Mouse (Mus musculus): ENCODE measurements around the gene Atxn7l1.

Gene Atxn7l1

DNA sequence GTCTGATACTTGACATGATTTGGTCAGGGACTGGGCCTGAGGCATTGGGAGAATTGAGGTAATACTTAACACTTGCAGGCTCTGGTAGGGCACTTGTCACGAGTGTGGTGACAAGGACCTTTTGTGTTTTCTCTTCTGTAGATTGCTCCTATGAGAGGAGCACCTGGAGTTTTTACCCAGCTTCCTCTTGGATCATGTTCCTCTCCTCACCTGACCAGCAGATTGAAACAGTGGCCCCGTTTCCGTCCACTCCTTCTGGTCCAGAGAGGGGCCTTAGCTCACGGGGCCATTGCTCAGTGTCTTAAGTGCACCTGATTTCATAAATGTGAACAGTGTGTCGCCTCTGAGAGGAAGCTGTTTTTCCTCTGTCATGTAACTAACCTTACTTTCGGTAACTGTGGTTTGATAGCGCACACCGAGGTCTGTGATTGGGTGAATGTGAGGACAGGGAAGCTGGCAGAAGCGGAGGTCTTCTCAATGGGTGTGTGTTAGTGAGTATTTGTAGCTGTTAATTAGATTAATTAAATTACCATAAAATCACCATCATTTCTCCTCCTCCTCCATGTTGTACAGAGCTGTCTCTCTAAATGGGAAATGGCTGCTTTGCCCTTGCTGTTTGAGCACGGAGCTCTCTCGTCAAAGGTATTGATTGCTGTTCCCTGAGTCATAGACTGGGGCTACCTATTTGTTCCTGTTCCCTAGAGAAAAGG lies 35.1 kb downstream of the Atxn7l1 start:
- DNase-seq (ENCODE audit: low spot score): no peak

DNA sequence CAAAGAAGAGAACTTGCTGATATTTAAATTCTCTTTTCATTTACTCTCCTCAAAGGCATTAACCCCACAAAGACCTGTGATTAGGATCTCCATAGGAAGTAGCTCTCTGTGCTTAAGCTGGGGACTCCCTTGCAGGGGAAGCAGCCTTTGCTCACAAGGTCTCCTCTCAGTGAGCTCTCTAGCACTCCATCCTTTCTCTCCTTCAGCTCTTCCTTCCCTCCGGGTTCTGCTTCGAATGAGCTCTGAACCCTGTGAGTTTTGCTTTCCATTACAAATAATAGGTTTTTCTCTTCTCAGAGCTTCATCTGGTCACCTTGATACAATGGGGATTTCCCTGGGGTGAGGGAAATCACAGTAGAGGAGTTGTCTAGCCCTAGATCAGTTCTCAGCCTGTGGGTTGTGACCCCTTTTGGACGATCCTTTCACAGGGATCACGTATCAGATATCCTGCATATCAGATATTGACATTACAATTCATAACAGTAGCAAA lies 35.7 kb downstream of the Atxn7l1 start:
- no peak for DNase-seq (ENCODE audit: low spot score)

- no peak for DNase-seq (ENCODE audit: low spot score)
Measured at GRCm38 (mm10) chr12:33184137-33184536, 36.6 kb downstream of the Atxn7l1 start.

- no peak for DNase-seq (ENCODE audit: low spot score)
Measured at GRCm38 (mm10) chr12:33185046-33185445, 37.6 kb downstream of the Atxn7l1 start.

DNA sequence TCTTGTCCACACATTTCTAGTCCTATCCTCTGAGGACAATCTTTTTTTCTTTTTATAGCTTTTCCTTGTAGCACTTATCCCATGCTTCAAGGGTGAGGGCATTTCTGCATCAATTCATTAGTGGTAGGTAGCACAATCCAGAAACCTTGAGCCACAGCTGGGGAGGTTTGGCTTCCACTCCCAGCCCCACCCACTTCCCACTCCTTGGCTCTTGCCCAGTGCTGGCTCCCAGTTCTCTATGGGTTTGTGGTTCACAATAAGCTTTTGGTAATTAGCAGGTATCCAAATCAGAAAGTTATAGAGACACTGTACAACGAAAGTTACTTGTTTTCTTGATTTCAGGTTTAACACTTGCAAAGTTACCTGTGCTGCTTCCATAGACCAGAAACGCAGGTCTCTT lies 38.8 kb downstream of the Atxn7l1 start:
- DNase-seq (ENCODE audit: low spot score): peak; percentile 37

- no peak for DNase-seq (ENCODE audit: low spot score)
Measured at GRCm38 (mm10) chr12:33190133-33190532, 42.6 kb downstream of the Atxn7l1 start.

GRCm38 (mm10) chr12:33190633-33191032 lies 43.1 kb downstream of the Atxn7l1 start:
- no peak for DNase-seq (ENCODE audit: low spot score)

DNA sequence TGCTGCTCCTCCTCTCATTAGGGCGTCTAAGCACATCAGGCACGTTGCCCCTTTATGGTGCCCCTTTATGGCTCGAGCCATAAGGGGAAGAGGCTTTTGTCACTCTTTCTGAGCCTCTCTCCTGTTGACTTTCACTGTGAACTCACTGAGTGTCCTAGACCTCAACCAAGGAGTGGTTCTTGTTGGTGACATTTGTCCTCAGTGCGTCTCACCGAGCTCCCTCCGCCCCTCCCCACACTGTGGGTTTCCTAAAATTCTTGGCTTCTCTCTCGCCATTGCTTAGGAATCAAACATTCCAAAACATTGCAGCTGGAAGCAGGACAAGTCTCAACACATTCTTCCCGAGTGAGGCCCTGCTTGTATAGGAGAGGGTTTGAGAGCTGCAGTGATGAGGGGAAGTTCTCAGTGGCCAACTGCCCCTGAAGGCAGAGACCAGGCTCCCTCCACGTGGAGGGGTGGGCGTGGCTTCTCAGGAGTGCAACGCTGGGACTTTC lies 46.0 kb downstream of the Atxn7l1 start:
- no peak for DNase-seq (ENCODE audit: low spot score)

DNA sequence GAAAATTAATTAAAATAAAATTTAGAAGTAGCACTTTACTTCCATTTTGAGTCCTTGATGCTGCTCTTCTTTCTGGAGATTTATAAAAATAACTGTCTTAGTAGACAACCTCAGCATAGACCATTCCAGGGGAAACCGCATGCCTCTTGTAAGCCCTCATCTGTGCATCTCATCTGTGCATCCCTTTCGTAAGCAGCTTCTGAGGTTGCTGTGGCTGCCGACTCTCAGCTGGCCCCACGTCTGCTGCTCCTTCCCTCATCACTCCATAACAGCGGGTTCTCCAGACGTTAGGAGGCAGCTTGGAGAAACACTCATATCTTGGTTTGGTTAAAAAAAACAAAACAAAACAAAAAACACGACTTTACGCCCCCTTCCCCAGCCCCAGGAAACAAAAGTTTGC lies 47.7 kb downstream of the Atxn7l1 start:
- no peak for DNase-seq (ENCODE audit: low spot score)

DNA sequence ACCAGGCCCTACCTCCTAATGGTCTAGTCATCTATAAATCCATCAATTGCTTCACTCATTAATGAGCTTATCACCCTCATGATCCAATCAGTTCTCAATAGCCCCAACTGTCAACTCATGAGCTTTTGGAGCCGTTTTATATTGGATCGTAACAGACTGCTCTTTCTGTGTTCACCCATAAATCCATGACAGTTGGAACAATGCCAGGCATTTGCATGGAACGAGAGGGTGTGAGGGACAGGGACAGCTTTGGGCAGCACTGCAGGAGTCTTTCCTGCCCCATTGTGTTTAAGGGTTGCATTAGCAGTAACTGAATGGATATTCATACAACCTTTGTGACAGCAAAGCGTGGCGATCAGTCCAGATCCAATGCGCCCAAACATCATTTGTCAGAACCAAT lies 49.8 kb downstream of the Atxn7l1 start:
- no peak for DNase-seq (ENCODE audit: low spot score)

- DNase-seq (ENCODE audit: low spot score): no peak
Measured at GRCm38 (mm10) chr12:33197746-33198145, 50.3 kb downstream of the Atxn7l1 start.

DNA sequence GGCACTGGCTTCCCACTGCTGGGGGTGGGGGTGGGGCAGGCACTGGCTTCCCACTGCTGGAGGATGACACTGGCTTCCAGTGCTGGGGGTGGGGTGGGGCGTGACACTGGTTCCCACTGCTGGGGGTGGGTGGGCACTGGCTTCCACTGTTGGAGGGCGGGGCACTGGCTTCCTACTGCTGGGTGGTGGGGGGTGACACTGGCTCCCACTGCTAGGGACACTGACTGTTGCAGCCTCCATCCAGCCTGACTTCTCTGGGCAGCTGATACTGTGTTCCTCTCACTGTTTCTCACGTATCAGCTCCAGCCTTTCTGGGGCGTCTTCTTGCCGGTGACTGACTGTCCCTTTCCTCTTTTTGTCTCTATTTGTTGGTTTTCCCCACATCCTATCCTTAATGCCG lies 53.6 kb downstream of the Atxn7l1 start:
- no peak for DNase-seq (ENCODE audit: low spot score)

DNA sequence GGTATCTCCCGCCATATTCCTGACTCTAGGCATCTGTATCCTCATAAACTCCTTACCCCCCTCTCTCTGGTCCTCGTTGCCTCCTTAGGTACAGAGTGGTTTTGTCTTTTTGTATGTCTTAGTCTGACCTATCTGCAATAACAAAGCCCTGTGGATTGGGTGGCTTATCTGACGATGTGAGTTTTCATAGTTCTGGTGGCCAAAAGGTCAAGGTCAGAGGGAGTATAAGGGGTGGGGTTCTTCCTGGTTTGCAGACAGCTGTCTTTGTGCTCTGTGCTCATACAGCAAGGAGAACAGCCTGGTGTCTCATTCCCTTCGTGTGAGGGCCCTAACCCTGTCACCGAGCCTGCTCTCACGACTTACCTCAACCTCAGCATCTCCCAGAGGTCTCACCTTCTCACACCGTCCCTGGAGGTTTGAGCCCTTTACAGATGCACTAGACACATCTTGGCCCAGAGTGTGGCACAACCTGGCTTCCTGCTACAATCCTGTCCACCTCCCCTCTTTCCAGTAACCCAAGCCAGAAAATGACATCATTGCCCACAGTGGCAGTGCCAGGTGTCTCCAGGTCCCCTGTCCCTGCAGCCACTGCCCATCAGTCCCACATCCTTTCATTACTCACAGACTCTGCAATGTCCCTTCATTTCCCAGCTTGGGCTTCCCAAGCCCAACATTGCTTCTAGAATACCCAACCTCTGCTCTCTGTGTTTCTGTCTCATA lies 54.2 kb downstream of the Atxn7l1 start:
- no peak for DNase-seq (ENCODE audit: low spot score)

DNA sequence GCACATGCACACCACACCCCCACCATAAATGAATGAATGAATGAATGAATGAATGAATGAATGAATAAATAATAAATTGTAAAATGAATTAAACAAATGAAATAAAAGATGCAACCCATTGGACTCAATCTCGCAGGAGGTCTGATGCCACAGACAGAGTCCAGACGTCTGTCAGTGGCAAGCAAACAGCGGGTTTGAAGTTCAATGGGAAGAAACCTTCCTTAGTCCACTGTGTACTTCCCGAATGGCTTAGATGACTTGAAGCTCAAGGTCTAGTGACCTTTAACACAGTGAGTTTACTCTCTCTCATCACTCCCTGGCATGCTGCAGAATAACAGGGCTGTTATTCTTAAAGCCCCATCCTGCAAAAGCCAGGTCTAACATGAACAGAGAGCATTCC lies 57.8 kb downstream of the Atxn7l1 start:
- DNase-seq (ENCODE audit: low spot score): no peak

DNA sequence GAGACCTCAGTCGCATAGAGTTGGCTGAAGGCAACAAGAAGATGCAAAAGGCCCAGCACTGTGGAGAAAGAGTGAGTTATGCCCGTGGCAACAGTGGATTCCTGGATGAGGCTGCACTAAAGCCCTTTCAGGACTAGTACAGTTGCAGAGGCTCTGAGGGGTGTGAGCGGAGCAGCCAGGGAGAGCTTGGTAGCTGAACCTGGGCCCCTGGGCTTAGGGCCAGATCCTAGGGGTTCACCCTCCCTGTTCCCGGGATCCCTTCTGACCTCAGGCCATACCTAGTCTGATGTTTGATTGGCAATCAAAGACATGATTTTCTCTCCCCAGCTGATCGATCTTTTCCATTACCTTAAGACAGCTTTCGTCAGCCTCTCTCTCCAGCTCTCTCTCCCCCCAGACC lies 58.8 kb downstream of the Atxn7l1 start:
- DNase-seq (ENCODE audit: low spot score): no peak

DNA sequence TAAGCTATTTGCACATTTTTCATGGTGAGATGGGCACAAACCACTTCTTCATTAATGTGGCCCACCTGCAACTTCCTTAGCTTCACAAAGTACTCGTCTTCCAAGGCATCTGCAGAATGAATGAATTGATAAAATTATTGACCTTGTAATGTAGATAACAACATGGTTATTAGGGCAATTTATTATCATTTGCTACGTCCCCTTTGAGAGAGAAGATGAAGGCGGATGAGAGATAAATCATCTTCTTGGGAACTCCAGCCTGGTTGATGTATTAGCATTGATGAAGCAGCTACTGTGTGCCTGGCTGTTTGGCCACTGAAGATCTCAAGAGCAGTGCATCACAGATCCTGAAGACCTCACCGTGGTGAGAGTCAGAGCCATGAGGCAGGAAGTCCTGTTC lies 63.4 kb downstream of the Atxn7l1 start:
- no peak for DNase-seq (ENCODE audit: low spot score)

DNA sequence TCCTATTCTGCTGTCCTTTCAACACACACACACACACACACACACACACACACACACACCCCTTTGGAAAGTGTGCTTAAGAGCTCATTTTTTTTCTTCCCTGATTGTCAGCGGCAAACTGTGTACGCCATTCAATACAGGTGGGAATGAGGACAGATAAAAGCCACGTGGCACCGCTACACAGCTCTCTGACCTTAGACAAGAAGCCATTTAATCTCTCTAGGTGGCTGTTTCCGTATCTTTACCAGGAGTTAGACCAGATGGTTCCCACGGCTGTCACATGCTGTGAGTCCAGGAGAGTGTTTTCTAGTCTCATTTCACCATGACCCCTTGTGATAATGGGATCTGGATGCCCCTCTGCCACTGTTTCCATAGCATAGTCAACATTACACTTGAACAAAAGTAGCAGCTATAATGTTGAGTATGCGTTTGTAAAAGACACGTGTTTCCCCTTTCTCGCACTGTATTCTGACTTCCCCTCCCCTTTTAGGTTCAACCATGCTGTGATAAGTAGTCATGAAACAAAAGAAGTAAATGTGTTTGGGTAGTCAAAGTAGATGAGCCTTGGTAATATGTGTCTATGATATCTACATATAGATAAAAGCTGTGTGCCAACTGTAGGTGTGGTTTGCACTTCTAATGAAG lies 70.8 kb downstream of the Atxn7l1 start:
- no peak for DNase-seq (ENCODE audit: low spot score)

DNA sequence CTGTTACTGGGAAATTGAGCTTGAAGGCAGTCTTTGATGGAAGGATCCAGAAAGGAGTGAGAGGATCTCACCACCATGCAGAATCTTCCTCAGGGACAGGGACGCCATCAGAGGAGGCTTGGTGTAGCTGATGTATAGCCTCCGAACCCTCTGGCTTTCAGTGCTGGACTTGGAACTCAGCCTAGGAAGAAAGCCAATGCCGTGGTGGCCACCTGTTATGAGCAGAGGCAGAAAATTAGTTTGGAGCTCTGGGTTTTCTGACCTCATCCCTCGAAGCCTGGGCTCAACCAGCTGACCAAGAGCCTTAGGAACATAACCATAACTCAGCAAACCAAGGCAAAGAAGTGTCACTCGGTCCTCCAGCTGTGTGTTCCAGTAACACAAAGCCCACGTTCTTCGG lies 71.9 kb downstream of the Atxn7l1 start:
- DNase-seq (ENCODE audit: low spot score): no peak

DNA sequence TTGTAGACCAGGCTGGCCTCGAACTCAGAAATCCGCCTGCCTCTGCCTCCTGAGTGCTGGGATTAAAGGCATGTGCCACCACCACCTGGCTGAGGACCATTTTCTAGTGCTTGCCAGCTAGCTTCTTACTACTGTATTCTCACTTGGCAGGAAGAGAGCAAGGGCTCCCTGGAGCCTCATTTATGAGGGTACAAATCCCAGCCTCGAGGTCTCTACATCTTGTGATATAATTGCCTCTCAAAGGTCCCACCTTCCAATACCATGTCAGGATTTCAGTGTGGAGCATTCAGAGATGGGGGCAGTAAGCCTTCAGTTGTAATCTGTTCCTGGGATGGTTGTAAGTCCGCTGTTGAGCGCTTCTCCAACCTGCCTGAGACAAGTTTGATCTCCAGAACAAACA lies 72.6 kb downstream of the Atxn7l1 start:
- DNase-seq (ENCODE audit: low spot score): no peak

GRCm38 (mm10) chr12:33220509-33221051 lies 73.1 kb downstream of the Atxn7l1 start:
- DNase-seq (ENCODE audit: low spot score): no peak

DNA sequence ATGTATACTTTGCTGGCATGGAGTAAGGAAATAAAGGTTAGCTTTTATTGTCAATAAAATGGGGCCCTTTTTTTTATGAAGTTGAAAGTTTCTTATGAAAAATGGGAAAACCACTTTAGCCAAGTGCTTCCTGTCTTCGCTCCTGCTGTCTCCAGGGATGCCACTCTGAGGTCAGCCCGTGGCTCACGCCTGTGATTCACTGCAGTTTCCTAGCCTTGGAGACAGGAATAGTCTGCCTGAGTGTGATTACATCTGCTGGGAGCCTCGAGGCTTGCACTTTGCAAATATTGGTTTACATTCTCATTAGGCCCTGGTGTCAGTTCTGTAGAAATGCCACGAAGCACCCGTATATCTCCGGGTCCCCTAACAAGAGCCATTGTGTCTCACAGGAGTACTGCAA lies 74.7 kb downstream of the Atxn7l1 start:
- DNase-seq (ENCODE audit: low spot score): no peak

- DNase-seq (ENCODE audit: low spot score): no peak
Measured at GRCm38 (mm10) chr12:33225117-33225541, 77.6 kb downstream of the Atxn7l1 start.

- no peak for DNase-seq (ENCODE audit: low spot score)
Measured at GRCm38 (mm10) chr12:33225978-33226377, 78.5 kb downstream of the Atxn7l1 start.
